Mouse (Mus musculus): ENCODE data around the gene Wscd2. TPM values are rescaled to one million over a fixed set of nuclear protein-coding genes. Genes with fewer than 3 reads are reported as not detected.

Gene Wscd2
- total and polyA plus RNA-seq, 3 experiments: 0.38 to 0.51 (median 0.39) TPM

GRCm38 (mm10) chr5:113516119-113516872 is 26.2 kb downstream of the Wscd2 start:
- Histone ChIP-seq H3K27me3 (replicated peaks) (peaks cover 77% of the 10 kb centered on the region), H3K9me3 (replicated peaks; ENCODE audit: low read length) (no peaks in the 10 kb centered on the region), H3K79me2 (replicated peaks; ENCODE audit: control insufficient read depth, extremely low read depth, insufficient read depth, poor library complexity, severe bottlenecking) (no peaks in the 10 kb centered on the region), H3K36me3 (replicated peaks in 1 of 2; ENCODE audit: control insufficient read depth in 1 of 2, insufficient read depth in 1 of 2, low read length in 1 of 2) (no peaks in the 10 kb centered on the region), H3K4me2 (ENCODE audit: insufficient read depth, low read depth, poor library complexity, severe bottlenecking) (no peak overlapping the region), H3K4me3 (replicated peaks in 1 of 3; ENCODE audit: low read depth in 2 of 3, low read length in 2 of 3, poor library complexity in 1 of 3) (no peak overlapping the region), H3K4me1 (ENCODE audit: control insufficient read depth in 1 of 2, insufficient read depth in 2 of 2) (no peaks in the 10 kb centered on the region), H3K9ac (ENCODE audit: insufficient read depth, low read depth) (no peak overlapping the region), H3K27ac (ENCODE audit: insufficient read depth, low read depth) (no peak overlapping the region)
- in situ Hi-C loops (cut with MboI; ENCODE audit: low pct_ligation_motif_present, low pct_unique_long_range_greater_than_20kb, low sequenced_read_pairs) (no loop called here), dilution Hi-C loops (cut with MboI; ENCODE audit: extremely low pct_ligation_motif_present, extremely low pct_unique_long_range_greater_than_20kb, low sequenced_read_pairs) (no loop called here)
- TF ChIP-seq ELF1 (IDR thresholded peaks at IDR 0.05; ENCODE audit: low read depth, low read length): no peak
- TF ChIP-seq MAFK (IDR thresholded peaks at IDR 0.05; ENCODE audit: insufficient replicate concordance, low read length): no peak
- TF ChIP-seq CTCF (conservative IDR thresholded peaks at IDR 0.05 in 1 of 2, IDR thresholded peaks at IDR 0.05 in 1 of 2; ENCODE audit: low read depth in 2 of 2, low read length in 2 of 2): no peak
- no peak for TF ChIP-seq ETS1 (conservative IDR thresholded peaks at IDR 0.05; ENCODE audit: low read depth, low read length)
- no peak for TF ChIP-seq EP300 (IDR thresholded peaks at IDR 0.05; ENCODE audit: low read length)
- TF ChIP-seq SMC3 (IDR thresholded peaks at IDR 0.05; ENCODE audit: low read depth, low read length): no peak
- DNase-seq (ENCODE audit: extremely low read depth): no peak

DNA sequence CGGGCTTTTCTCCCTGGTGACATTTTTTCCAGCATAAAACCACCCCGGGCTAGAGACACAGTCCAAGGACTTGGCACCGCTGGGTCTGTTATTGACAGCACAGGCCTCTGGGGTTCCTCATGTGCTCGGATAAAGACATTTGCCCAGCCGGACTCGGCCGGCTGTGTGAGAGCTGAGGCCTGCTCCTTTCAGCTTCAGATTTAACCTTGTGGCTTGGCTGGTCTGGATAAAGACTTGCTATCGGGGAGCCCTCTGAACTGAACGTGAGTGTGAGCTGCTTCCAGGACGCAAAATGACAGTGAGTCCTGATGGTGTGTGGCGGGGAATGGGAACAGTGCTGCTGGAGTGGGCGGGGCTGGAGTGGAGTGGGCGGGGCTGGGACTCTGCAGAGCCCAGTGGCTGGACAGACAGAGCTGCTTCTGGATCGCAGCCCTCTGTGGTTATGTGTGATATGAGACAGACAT is 26.8 kb downstream of the Wscd2 start:
- Histone ChIP-seq H3K36me3 (replicated peaks in 1 of 2; ENCODE audit: control insufficient read depth in 1 of 2, insufficient read depth in 1 of 2, low read length in 1 of 2) (no peaks in the 10 kb centered on the region), H3K27me3 (replicated peaks) (peaks cover 78% of the 10 kb centered on the region), H3K27ac (ENCODE audit: insufficient read depth, low read depth) (no peak overlapping the region), H3K4me2 (ENCODE audit: insufficient read depth, low read depth, poor library complexity, severe bottlenecking) (no peak overlapping the region), H3K4me1 (ENCODE audit: control insufficient read depth in 1 of 2, insufficient read depth in 2 of 2) (no peaks in the 10 kb centered on the region), H3K9me3 (replicated peaks; ENCODE audit: low read length) (no peaks in the 10 kb centered on the region), H3K9ac (ENCODE audit: insufficient read depth, low read depth) (no peak overlapping the region), H3K79me2 (replicated peaks; ENCODE audit: control insufficient read depth, extremely low read depth, insufficient read depth, poor library complexity, severe bottlenecking) (no peaks in the 10 kb centered on the region), H3K4me3 (replicated peaks in 1 of 3; ENCODE audit: low read depth in 2 of 3, low read length in 2 of 3, poor library complexity in 1 of 3) (no peak overlapping the region)
- in situ Hi-C loops (cut with MboI; ENCODE audit: low pct_ligation_motif_present, low pct_unique_long_range_greater_than_20kb, low sequenced_read_pairs) (no loop called here), dilution Hi-C loops (cut with MboI; ENCODE audit: extremely low pct_ligation_motif_present, extremely low pct_unique_long_range_greater_than_20kb, low sequenced_read_pairs) (no loop called here)
- no peak for TF ChIP-seq MXI1 (IDR thresholded peaks at IDR 0.05; ENCODE audit: low read depth, low read length)
- no peak for TF ChIP-seq MAZ (IDR thresholded peaks at IDR 0.05; ENCODE audit: low read depth, low read length)
- TF ChIP-seq CHD1 (IDR thresholded peaks at IDR 0.05; ENCODE audit: low read depth, low read length): no peak
- no peak for TF ChIP-seq PAX5 (IDR thresholded peaks at IDR 0.05; ENCODE audit: low read length)
- no peak for TF ChIP-seq RCOR1 (conservative IDR thresholded peaks at IDR 0.05; ENCODE audit: low read depth, low read length)
- TF ChIP-seq MYC (IDR thresholded peaks at IDR 0.05; ENCODE audit: low read depth, low read length): no peak
- TF ChIP-seq ZC3H11A (IDR thresholded peaks at IDR 0.05; ENCODE audit: low read depth, low read length): no peak
- no peak for TF ChIP-seq TBP (conservative IDR thresholded peaks at IDR 0.05; ENCODE audit: low read depth, low read length)
- no peak for DNase-seq (ENCODE audit: extremely low read depth)

Data from CH12.LX (cell line).